In the genomic region with DNA sequence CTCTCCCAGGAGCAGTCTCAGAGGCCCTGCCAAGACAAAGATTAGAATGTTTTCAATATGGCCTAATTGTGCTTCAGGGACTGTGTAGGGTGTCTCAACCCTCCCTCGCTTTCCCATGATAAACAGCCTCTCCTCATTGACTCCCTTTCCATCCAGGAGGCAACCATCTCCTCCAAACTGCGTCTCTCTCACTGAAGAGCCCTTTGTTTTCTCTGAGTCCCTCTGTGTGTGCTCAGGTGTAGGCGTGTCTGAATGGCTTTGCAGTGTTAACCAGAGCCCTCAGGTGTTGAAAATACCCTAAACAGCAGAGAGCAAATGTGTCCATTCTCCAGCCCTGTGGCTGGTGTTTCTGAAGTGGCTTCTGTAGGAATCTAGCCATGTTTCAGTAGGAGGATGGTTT, we compare ENCODE assay signal across 33 mouse cellular contexts.
"Had no signal": no experiment of that assay in that cellular context is flagged by ENCODE, and none has a peak within 500 bp of the region (broad histone marks: within the 10 kb centered on the region; RNA-seq: fewer than 3 reads in every experiment).

No protein-coding gene starts in this region.

- H3K27ac ChIP-seq: heart, embryonic 13.5 days; heart, embryonic 15.5 days; hindbrain, embryonic 10.5 days; hindbrain, embryonic 12.5 days; hindbrain, embryonic 13.5 days; hindbrain, embryonic 14.5 days; hindbrain, embryonic 15.5 days; hindbrain, postnatal 0 days; intestine, embryonic 15.5 days; kidney, embryonic 15.5 days; kidney, postnatal 0 days; layer of hippocampus, adult 2 months; left cerebral cortex, adult 2 months had no signal

- DNase-seq: heart, postnatal 10 days; heart, postnatal 14 days; heart, postnatal 36 days; heart, postnatal 4 days; kidney, adult 11 months; kidney, adult 18-20 months; kidney, adult 2 months; kidney, adult 8-10 months; kidney, adult 9 months; kidney, postnatal 10 days; kidney, postnatal 14 days; kidney, postnatal 25 days; kidney, postnatal 36 days; kidney, postnatal 4 days; layer of hippocampus, adult 9-11 months; layer of hippocampus, postnatal 36 days had no signal

- ATAC-seq: hindbrain, embryonic 16.5 days; hindbrain, postnatal 0 days; inflammation-experienced regulatory T-cells, adult 6 months; intestine, embryonic 15.5 days; intestine, embryonic 16.5 days; intestine, postnatal 0 days had no signal

- H3K9me3 ChIP-seq: heart, embryonic 13.5 days; heart, embryonic 15.5 days; hindbrain, embryonic 10.5 days; hindbrain, embryonic 12.5 days; hindbrain, embryonic 13.5 days; hindbrain, embryonic 15.5 days; intestine, embryonic 15.5 days; kidney, embryonic 15.5 days had no signal

- H3K36me3 ChIP-seq: heart, embryonic 13.5 days; heart, embryonic 15.5 days; hindbrain, embryonic 10.5 days; hindbrain, embryonic 12.5 days; hindbrain, embryonic 13.5 days; hindbrain, embryonic 15.5 days; intestine, embryonic 15.5 days; kidney, embryonic 15.5 days had no signal

- H3K9ac ChIP-seq: heart, embryonic 13.5 days; heart, embryonic 15.5 days; hindbrain, embryonic 12.5 days; hindbrain, embryonic 13.5 days; hindbrain, embryonic 14.5 days; hindbrain, embryonic 15.5 days; intestine, embryonic 15.5 days; kidney, embryonic 15.5 days had no signal

- H3K4me3 ChIP-seq: heart, embryonic 13.5 days; heart, embryonic 15.5 days; hindbrain, embryonic 10.5 days; hindbrain, embryonic 12.5 days; hindbrain, embryonic 13.5 days; hindbrain, embryonic 15.5 days; intestine, embryonic 15.5 days; kidney, embryonic 15.5 days; layer of hippocampus, adult 2 months; left cerebral cortex, adult 2 months had no signal

- H3K27me3 ChIP-seq: heart, embryonic 13.5 days; heart, embryonic 15.5 days; hindbrain, embryonic 12.5 days; hindbrain, embryonic 13.5 days; hindbrain, embryonic 15.5 days; intestine, embryonic 15.5 days; kidney, embryonic 15.5 days had no signal

- H3K4me2 ChIP-seq: heart, embryonic 13.5 days; heart, embryonic 15.5 days; hindbrain, embryonic 12.5 days; hindbrain, embryonic 13.5 days; hindbrain, embryonic 14.5 days; hindbrain, embryonic 15.5 days; intestine, embryonic 15.5 days; kidney, embryonic 15.5 days had no signal

- H3K4me1 ChIP-seq: heart, embryonic 13.5 days; heart, embryonic 15.5 days; hindbrain, embryonic 10.5 days; hindbrain, embryonic 12.5 days; hindbrain, embryonic 13.5 days; hindbrain, embryonic 15.5 days; intestine, embryonic 15.5 days; kidney, embryonic 15.5 days had no signal
